Mouse (Mus musculus) heart, postnatal 0 days (tissue): ENCODE measurements around the gene Cpvl. TPM values are rescaled to one million over a fixed set of nuclear protein-coding genes. Genes with fewer than 3 reads are reported as not detected.

Source experiments
- ATAC-seq: fragments of 200-750 bp; cut with Nextera tagmentation; 2 replicates; pipeline ENCODE4 v1.8.0; 2017; ENCODE audit warnings: low read depth, moderate number of reproducible peaks, moderate library complexity; ENCODE audit not compliant: insufficient read depth
- DNase-seq: peaks from one replicate; pipeline ENCODE4 v3.0.0-alpha.2; 2016; ENCODE audit warnings: low spot score
- H3K27ac ChIP-seq: fragments of 300-500 bp; sonication (generic); 2 replicates; pipeline ENCODE4 v1.5.1; 2014; ENCODE audit warnings: low read depth, mild to moderate bottlenecking
- H3K27me3 ChIP-seq: fragments of 300-500 bp; sonication (generic); 2 replicates; pipeline ENCODE4 v1.6.1; 2014; ENCODE audit warnings: low read length, mixed read lengths; ENCODE audit not compliant: control insufficient read depth, insufficient read depth
- H3K36me3 ChIP-seq: fragments of 300-500 bp; sonication (generic); replicated peaks from 2 replicates; pipeline ENCODE4 v1.6.1; 2014; ENCODE audit warnings: low read length, mixed read lengths; ENCODE audit not compliant: control insufficient read depth, insufficient read depth
- H3K4me1 ChIP-seq: fragments of 300-500 bp; sonication (generic); 2 replicates; pipeline ENCODE4 v1.6.1; 2014; ENCODE audit warnings: antibody characterized with exemption; ENCODE audit not compliant: control insufficient read depth, insufficient read depth
- H3K4me2 ChIP-seq: fragments of 300-500 bp; sonication (generic); 2 replicates; pipeline ENCODE4 v1.6.1; 2014; ENCODE audit warnings: low read depth, mild to moderate bottlenecking, low read length, moderate library complexity
- H3K4me3 ChIP-seq: fragments of 300-500 bp; sonication (generic); 2 replicates; pipeline ENCODE4 v1.5.1; 2014; ENCODE audit warnings: low read depth, low read length
- H3K9ac ChIP-seq: fragments of 300-500 bp; sonication (generic); replicated peaks from 2 replicates; pipeline ENCODE4 v1.6.1; 2014; ENCODE audit warnings: low read depth, low read length, mixed read lengths
- H3K9me3 ChIP-seq: fragments of 300-500 bp; sonication (generic); replicated peaks from 2 replicates; pipeline ENCODE4 v1.6.1; 2016; ENCODE audit warnings: low read length; ENCODE audit not compliant: control insufficient read depth
- CTCF ChIP-seq: IDR thresholded peaks from 2 replicates; pipeline ENCODE4 v1.5.1; 2016; ENCODE audit warnings: antibody characterized with exemption, control low read depth, low read depth
- EP300 ChIP-seq: IDR thresholded peaks from 2 replicates; pipeline ENCODE4 v1.6.1; 2016; ENCODE audit warnings: antibody characterized with exemption, low read depth
- WGBS: fragments of 180-500 bp; shearing (Covaris S2); extraction: QIAGEN DNeasy Blood & Tissue Kit; methylation state at CpG from one replicate; pipeline ENCODE4 v1.1.7; 2014; 5-methylcytosine and 5-hydroxymethylcytosine counted together
- polyA plus RNA-seq: library from polyadenylated mRNA; unstranded; fragments of >200 nt; fragmentation: Nextera tagmentation; extraction: Ambion mirVana; gene quantifications from 2 replicates; pipeline ENCODE4 v1.2.1, GENCODE M21; 2015
- total RNA-seq: library from RNA; depleted of rRNA; stranded (reverse); fragments of >200 nt; gene quantifications from 2 replicates; pipeline ENCODE4 v1.2.3, GENCODE M21; 2014; ENCODE audit warnings: low replicate concordance

Gene Cpvl
- total and polyA plus RNA-seq, 2 experiments from 2014 or later = not detected

- TF ChIP-seq CTCF (no peak), EP300 (no peak)
- H3K4me2 ChIP-seq = no peak overlapping the region
- H3K9ac ChIP-seq = no peak overlapping the region
- H3K27ac ChIP-seq = no peak overlapping the region
- H3K4me1 ChIP-seq = no peaks in the 10 kb centered on the region
- ATAC-seq (no peak), DNase-seq (no peak)
- H3K4me3 ChIP-seq = no peak overlapping the region
- no peaks in the 10 kb centered on the region for H3K27me3 ChIP-seq
- 77% methylated on average over 3 of the region's 3 CpGs for WGBS
- no peaks in the 10 kb centered on the region for H3K9me3 ChIP-seq
- no peaks in the 10 kb centered on the region for H3K36me3 ChIP-seq
Measured at GRCm38 (mm10) chr6:53893731-53894130, 84.7 kb downstream of the Cpvl start.

- DNase-seq = no peak
- WGBS = 60% methylated on average over 3 of the region's 3 CpGs
- no peak overlapping the region for H3K4me3 ChIP-seq
- no peaks in the 10 kb centered on the region for H3K4me1 ChIP-seq
- no peaks in the 10 kb centered on the region for H3K27me3 ChIP-seq
- no peak overlapping the region for H3K9ac ChIP-seq
- no peak overlapping the region for H3K27ac ChIP-seq
- H3K36me3 ChIP-seq = no peaks in the 10 kb centered on the region
- no peak overlapping the region for H3K4me2 ChIP-seq
- no peaks in the 10 kb centered on the region for H3K9me3 ChIP-seq
- TF ChIP-seq EP300 = no peak
- TF ChIP-seq CTCF = no peak
- ATAC-seq = no peak
Measured at GRCm38 (mm10) chr6:53891109-53891508, 87.4 kb downstream of the Cpvl start.

GRCm38 (mm10) chr6:53884931-53885330, 93.5 kb downstream of the Cpvl start:
- TF ChIP-seq EP300 = no peak
- no peak for TF ChIP-seq CTCF
- Histone ChIP-seq H3K27ac (no peak overlapping the region), H3K4me2 (no peak overlapping the region), H3K9ac (no peak overlapping the region), H3K27me3 (no peaks in the 10 kb centered on the region), H3K36me3 (no peaks in the 10 kb centered on the region), H3K9me3 (no peaks in the 10 kb centered on the region), H3K4me3 (no peak overlapping the region), H3K4me1 (0 out of 2 replicates have a peak, but pooled peaks cover 7% of the 10 kb centered on the region)
- ATAC-seq (no peak), DNase-seq (no peak)
- 76% methylated on average over 4 of the region's 4 CpGs for WGBS

- H3K36me3 ChIP-seq = no peaks in the 10 kb centered on the region
- H3K4me3 ChIP-seq = no peak overlapping the region
- DNase-seq = no peak
- 79% methylated on average over 8 of the region's 8 CpGs for WGBS
- no peak overlapping the region for H3K9ac ChIP-seq
- no peak overlapping the region for H3K4me2 ChIP-seq
- ATAC-seq = no peak
- H3K4me1 ChIP-seq = 0 out of 2 replicates have a peak, but pooled peaks cover 7% of the 10 kb centered on the region
- no peaks in the 10 kb centered on the region for H3K27me3 ChIP-seq
- TF ChIP-seq CTCF = no peak
- TF ChIP-seq EP300 = no peak
- H3K9me3 ChIP-seq = no peaks in the 10 kb centered on the region
- H3K27ac ChIP-seq = no peak overlapping the region
Measured at GRCm38 (mm10) chr6:53884496-53884895, 94.0 kb downstream of the Cpvl start.

- H3K27ac ChIP-seq = no peak overlapping the region
- no peak overlapping the region for H3K4me2 ChIP-seq
- TF ChIP-seq EP300 (no peak), CTCF (no peak)
Measured at GRCm38 (mm10) chr6:53883405-53883804, 95.1 kb downstream of the Cpvl start.

GRCm38 (mm10) chr6:53881623-53882022, 96.8 kb downstream of the Cpvl start:
- Histone ChIP-seq H3K4me2 (no peak overlapping the region), H3K4me1 (0 out of 2 replicates have a peak, but pooled peaks cover 7% of the 10 kb centered on the region), H3K27me3 (no peaks in the 10 kb centered on the region), H3K9ac (no peak overlapping the region), H3K9me3 (no peaks in the 10 kb centered on the region), H3K27ac (0 out of 2 replicates have a peak overlapping the region, but pooled peaks have one; percentile 75), H3K4me3 (no peak overlapping the region), H3K36me3 (no peaks in the 10 kb centered on the region)
- WGBS = 52% methylated on average over 10 of the region's 10 CpGs
- ATAC-seq = no peak
- TF ChIP-seq EP300 = no peak
- TF ChIP-seq CTCF = no peak
- DNase-seq = no peak

More at GRCm38 (mm10) chr6:53883405-53883804, 95.1 kb downstream of the Cpvl start:
- WGBS = 78% methylated on average over 7 of the region's 7 CpGs
- H3K9me3 ChIP-seq = no peaks in the 10 kb centered on the region
- H3K4me3 ChIP-seq = no peak overlapping the region
- no peak for ATAC-seq
- no peak overlapping the region for H3K9ac ChIP-seq
- no peaks in the 10 kb centered on the region for H3K36me3 ChIP-seq
- 0 out of 2 replicates have a peak, but pooled peaks cover 7% of the 10 kb centered on the region for H3K4me1 ChIP-seq
- no peak for DNase-seq
- H3K27me3 ChIP-seq = no peaks in the 10 kb centered on the region
